Mouse (Mus musculus) liver (tissue): ENCODE measurements at regions not wholly inside any gene's neighbourhood (a gene's known extent, or its start where the extent isn't known, plus 50 kb on each side); places are given as distances from the start of the nearest gene placed in this dataset.

Experiments used
- DNase-seq: peaks from one replicate; pipeline ENCODE4 v3.0.0-alpha.2; 2020; ENCODE audit warnings: mixed read lengths

GRCm38 (mm10) chr13:18063677-18064076 lies 70.5 kb upstream of the Yae1d1 start:
- no peak for DNase-seq

DNA sequence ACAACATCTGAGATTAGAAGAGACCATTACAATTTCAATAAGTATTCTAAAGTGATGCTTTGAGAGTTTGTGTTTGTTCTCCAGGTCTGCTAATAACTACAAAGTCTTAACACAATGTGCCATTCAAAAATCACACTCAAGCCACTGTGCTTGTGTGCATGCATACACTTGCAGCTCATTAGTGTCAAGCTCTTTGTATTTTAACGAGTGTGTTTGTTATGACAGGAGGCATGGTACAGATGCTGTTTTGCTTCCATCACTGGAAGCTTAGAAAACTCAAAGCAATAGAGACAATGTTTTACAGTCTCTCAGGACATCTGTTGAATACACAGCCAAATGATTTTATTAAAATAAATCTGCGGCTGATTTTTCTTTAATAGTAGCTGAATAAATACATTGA lies 67.1 kb upstream of the Yae1d1 start:
- no peak for DNase-seq

DNA sequence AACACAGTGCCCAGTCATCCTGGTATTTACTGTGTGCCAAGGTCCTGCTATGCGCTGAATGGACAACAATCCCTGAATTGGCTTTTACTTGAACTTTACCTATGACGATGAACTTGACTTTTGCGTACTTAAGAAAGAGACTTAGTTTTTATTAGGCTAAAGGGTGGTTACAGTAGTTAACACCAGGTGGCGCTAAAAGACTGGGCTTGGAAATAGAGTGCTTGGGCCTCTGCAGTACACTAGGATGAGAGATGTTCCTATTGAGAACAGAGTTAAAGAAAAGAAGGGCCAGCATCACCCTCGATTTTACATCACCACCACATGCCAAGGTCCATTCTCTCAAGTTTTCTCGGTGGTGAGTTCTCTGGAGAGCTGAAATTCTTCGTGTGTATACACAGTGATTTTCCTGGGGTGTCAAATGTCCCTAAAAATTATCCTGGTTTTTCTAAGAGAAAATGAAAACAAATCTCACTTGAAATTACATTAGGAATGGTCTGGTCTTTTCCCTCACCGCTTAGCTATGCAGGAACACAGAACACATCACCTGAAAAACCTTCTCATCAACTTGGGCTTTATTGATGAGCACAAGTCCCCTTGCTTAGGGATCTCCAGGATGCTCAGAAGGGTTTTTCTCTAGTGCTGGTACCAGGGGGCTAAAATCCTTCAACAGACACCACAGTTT lies 64.2 kb upstream of the Yae1d1 start:
- DNase-seq = peak; percentile 4

GRCm38 (mm10) chr13:18056816-18057215 lies 63.7 kb upstream of the Yae1d1 start:
- DNase-seq = no peak

DNA sequence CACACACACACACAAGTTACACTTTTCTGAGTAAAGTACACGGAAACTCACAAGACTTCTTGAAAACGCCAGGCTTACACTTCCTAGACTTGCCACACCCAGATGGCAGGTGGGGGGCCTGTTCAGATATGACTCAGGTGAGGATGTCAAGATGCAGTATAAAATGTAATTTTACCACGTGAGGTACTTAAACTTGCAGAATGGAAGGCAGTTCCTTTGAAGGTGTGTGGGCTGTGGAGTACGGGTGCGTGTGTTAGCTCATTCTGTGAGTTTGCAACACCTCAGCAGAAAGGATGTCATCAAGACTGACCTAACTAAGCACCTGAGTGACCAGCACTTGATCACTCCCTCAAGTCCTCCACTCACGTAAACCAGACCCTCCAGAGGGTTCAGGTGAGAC lies 50.0 kb upstream of the Yae1d1 start:
- no peak for DNase-seq
